Mouse (Mus musculus): ENCODE measurements around the gene F11r. TPM values are rescaled to one million over a fixed set of nuclear protein-coding genes. Genes with fewer than 3 reads are reported as not detected.
"Not testable (repeated sequence)": the region's sequence is repeated elsewhere in the genome, so short reads cannot be mapped to it uniquely, and the experiment has no call there.

Gene F11r
- polyA plus RNA-seq, 1 experiment from 2014 or later = 95.8 TPM

GRCm38 (mm10) chr1:171466565-171466964 is 29.2 kb downstream of the F11r start:
- Histone ChIP-seq H3K4me1 (replicated peaks; ENCODE audit: control insufficient read depth, insufficient read depth) (no peaks in the 10 kb centered on the region), H3K36me3 (ENCODE audit: control insufficient read depth, insufficient read depth, low read length) (peaks cover 4% of the 10 kb centered on the region; the same call in 1 of the 2 replicates), H3K4me3 (ENCODE audit: low read depth, low read length) (no peak overlapping the region), H3K9ac (ENCODE audit: low read length) (no peak overlapping the region), H3K9me3 (ENCODE audit: control insufficient read depth, low read length) (no peaks in the 10 kb centered on the region), H3K4me2 (replicated peaks; ENCODE audit: low read depth) (no peak overlapping the region), H3K27ac (replicated peaks) (no peak overlapping the region), H3K27me3 (ENCODE audit: control insufficient read depth, insufficient read depth, low read length) (no peaks in the 10 kb centered on the region)
- no peak for DNase-seq (ENCODE audit: low spot score)
- no peak for ATAC-seq (ENCODE audit: low FRiP score, low TSS enrichment)
- TF ChIP-seq CTCF (IDR thresholded peaks at IDR 0.05; ENCODE audit: low read depth) (no peak), EP300 (optimal IDR thresholded peaks at IDR 0.05) (no peak)
- 79% methylated on average over 4 of the region's 4 CpGs for WGBS

DNA sequence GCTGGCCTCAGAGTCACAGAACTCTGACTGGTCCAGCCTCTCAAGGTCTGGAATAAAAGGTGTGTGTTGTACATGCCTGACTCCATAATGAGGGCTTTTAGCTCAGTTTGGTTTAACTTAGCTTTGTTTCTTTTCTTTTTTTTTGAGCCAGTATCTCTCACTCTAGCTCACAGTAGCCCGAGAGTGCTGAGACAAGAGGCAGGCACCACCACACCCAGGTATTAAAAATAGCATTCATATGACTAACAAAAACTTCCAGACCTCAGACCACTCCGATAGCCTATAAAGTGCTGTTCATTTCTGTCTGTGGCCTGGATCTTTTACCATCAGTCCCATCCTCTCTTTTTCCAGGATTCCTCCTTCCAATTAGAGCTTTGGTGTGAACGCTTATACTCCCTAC is 32.3 kb downstream of the F11r start:
- Histone ChIP-seq H3K9me3 (ENCODE audit: control insufficient read depth, low read length) (no peaks in the 10 kb centered on the region), H3K27me3 (ENCODE audit: control insufficient read depth, insufficient read depth, low read length) (no peaks in the 10 kb centered on the region), H3K36me3 (ENCODE audit: control insufficient read depth, insufficient read depth, low read length) (no peaks in the 10 kb centered on the region), H3K9ac (ENCODE audit: low read length) (no peak overlapping the region), H3K4me1 (replicated peaks; ENCODE audit: control insufficient read depth, insufficient read depth) (no peaks in the 10 kb centered on the region), H3K4me2 (replicated peaks; ENCODE audit: low read depth) (no peak overlapping the region), H3K27ac (replicated peaks) (0 out of 2 replicates have a peak overlapping the region, but pooled peaks have one; percentile 56), H3K4me3 (ENCODE audit: low read depth, low read length) (no peak overlapping the region)
- DNase-seq (ENCODE audit: low spot score) (no peak), ATAC-seq (ENCODE audit: low FRiP score, low TSS enrichment) (no peak)
- TF ChIP-seq EP300 (optimal IDR thresholded peaks at IDR 0.05) (no peak), CTCF (IDR thresholded peaks at IDR 0.05; ENCODE audit: low read depth) (no peak)
- 60% methylated on average over 3 of the region's 3 CpGs for WGBS

DNA sequence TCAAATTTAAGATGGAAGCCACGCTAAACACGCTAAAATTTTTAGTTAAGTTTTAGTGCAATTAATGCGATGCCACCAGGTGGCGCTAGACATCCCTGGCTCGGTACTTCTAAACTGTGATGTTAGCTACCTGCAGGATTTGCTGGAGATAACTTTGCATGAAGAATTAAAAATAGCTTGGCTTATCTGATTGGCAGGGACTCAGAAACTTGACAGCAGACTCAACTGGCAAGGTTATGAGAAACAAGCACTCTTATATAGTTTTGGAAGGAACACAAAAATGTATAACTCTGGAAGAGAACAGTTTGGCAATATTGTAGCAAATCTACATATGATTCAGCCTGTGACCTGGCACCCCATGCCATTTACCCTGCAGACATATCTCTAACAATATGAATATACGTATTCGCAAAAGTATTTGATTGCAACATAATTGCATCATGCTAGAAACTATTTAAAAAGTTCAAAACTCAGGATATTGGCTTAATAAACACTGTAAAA is 33.1 kb downstream of the F11r start:
- peak; percentile 71 for DNase-seq (ENCODE audit: low spot score)
- Histone ChIP-seq H3K4me3 (ENCODE audit: low read depth, low read length) (no peak overlapping the region), H3K36me3 (ENCODE audit: control insufficient read depth, insufficient read depth, low read length) (no peaks in the 10 kb centered on the region), H3K4me1 (replicated peaks; ENCODE audit: control insufficient read depth, insufficient read depth) (no peaks in the 10 kb centered on the region), H3K9ac (ENCODE audit: low read length) (no peak overlapping the region), H3K9me3 (ENCODE audit: control insufficient read depth, low read length) (no peaks in the 10 kb centered on the region), H3K4me2 (replicated peaks; ENCODE audit: low read depth) (no peak overlapping the region), H3K27me3 (ENCODE audit: control insufficient read depth, insufficient read depth, low read length) (no peaks in the 10 kb centered on the region), H3K27ac (replicated peaks) (0 out of 2 replicates have a peak overlapping the region, but pooled peaks have one; percentile 56)
- WGBS = 23% methylated on average over 7 of the region's 7 CpGs
- peak; percentile 47; the same call in 1 of the 2 replicates for ATAC-seq (ENCODE audit: low FRiP score, low TSS enrichment)
- TF ChIP-seq CTCF (IDR thresholded peaks at IDR 0.05; ENCODE audit: low read depth) = peak; percentile 89
- TF ChIP-seq EP300 (optimal IDR thresholded peaks at IDR 0.05) = no peak

DNA sequence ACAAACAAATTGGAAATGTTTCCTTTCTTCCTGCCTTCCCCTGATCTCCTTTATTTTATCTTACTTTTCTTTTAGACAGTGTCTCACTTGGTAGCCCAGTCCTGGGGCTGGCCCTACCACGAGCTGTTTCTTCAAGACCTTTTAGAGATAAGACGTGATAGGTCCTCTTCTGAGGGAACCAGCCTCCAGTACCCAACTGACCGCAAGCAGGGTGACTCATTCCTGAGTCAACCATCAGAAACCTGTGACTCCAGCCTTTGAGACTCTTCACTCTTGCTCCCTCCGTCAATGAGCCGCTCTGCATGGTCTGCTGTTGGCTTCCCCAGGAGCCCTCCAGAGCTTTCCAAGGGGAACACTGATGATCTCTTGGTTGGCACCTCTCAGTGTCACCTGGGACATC is 33.6 kb downstream of the F11r start:
- H3K4me2 ChIP-seq (replicated peaks; ENCODE audit: low read depth) = no peak overlapping the region
- H3K27ac ChIP-seq (replicated peaks) = peak overlapping the region; percentile 37
- H3K4me1 ChIP-seq (replicated peaks; ENCODE audit: control insufficient read depth, insufficient read depth) = no peaks in the 10 kb centered on the region
- no peak overlapping the region for H3K4me3 ChIP-seq (ENCODE audit: low read depth, low read length)
- no peak overlapping the region for H3K9ac ChIP-seq (ENCODE audit: low read length)
- H3K9me3 ChIP-seq (ENCODE audit: control insufficient read depth, low read length) = no peaks in the 10 kb centered on the region
- peak; percentile 61 for DNase-seq (ENCODE audit: low spot score)
- H3K27me3 ChIP-seq (ENCODE audit: control insufficient read depth, insufficient read depth, low read length) = no peaks in the 10 kb centered on the region
- WGBS = 61% methylated on average over 5 of the region's 5 CpGs
- TF ChIP-seq EP300 (optimal IDR thresholded peaks at IDR 0.05) (no peak), CTCF (IDR thresholded peaks at IDR 0.05; ENCODE audit: low read depth) (no peak)
- ATAC-seq (ENCODE audit: low FRiP score, low TSS enrichment) = peak; percentile 85
- no peaks in the 10 kb centered on the region for H3K36me3 ChIP-seq (ENCODE audit: control insufficient read depth, insufficient read depth, low read length)

DNA sequence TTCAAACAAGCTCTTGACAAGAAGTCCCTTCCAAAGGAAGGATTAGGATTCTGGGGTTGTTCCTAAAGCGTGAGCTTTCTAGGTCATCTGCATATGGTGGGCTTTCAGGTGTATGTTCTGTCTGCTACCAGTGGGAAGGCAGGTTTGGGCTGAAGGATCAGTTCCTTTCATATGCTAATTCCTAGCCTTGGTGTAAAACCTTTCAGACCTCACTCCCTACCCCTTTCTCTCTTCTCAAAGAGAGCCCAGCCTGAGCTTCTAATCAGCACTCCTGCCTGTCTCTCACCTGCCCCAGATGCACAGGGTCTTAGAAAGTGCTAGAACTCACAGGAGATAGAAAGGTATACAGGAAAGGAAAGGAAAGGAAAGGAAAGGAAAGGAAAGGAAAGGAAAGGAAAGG is 34.1 kb downstream of the F11r start:
- Histone ChIP-seq H3K27me3 (ENCODE audit: control insufficient read depth, insufficient read depth, low read length) (no peaks in the 10 kb centered on the region), H3K4me1 (replicated peaks; ENCODE audit: control insufficient read depth, insufficient read depth) (no peaks in the 10 kb centered on the region), H3K4me3 (ENCODE audit: low read depth, low read length) (no peak overlapping the region), H3K36me3 (ENCODE audit: control insufficient read depth, insufficient read depth, low read length) (no peaks in the 10 kb centered on the region), H3K4me2 (replicated peaks; ENCODE audit: low read depth) (no peak overlapping the region), H3K9me3 (ENCODE audit: control insufficient read depth, low read length) (no peaks in the 10 kb centered on the region), H3K9ac (ENCODE audit: low read length) (no peak overlapping the region), H3K27ac (replicated peaks) (peak overlapping the region; percentile 37)
- ATAC-seq (ENCODE audit: low FRiP score, low TSS enrichment) (no peak), DNase-seq (ENCODE audit: low spot score) (no peak)
- 75% methylated on average over 1 of the region's 1 CpGs for WGBS
- no peak for TF ChIP-seq CTCF (IDR thresholded peaks at IDR 0.05; ENCODE audit: low read depth)
- TF ChIP-seq EP300 (optimal IDR thresholded peaks at IDR 0.05) = no peak

DNA sequence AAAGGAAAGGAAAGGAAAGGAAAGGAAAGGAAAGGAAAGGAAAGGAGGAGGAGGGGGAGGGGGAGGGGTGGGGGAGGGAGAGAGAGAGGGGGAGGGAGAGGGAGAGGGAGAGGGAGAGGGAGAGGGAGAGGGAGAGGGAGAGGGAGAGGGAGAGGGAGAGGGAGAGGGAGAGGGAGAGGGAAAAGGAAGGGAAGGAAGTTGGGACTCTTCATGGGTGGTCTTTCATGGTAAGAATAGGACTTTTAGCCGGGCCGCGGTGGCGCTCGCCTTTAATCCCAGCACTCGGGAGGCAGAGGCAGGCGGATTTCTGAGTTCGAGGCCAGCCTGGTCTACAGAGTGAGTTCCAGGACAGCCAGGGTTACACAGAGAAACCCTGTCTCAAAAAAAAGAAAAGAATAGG is 34.6 kb downstream of the F11r start:
- H3K36me3 ChIP-seq (ENCODE audit: control insufficient read depth, insufficient read depth, low read length); H3K4me1 ChIP-seq (replicated peaks; ENCODE audit: control insufficient read depth, insufficient read depth); ATAC-seq (ENCODE audit: low FRiP score, low TSS enrichment); H3K9ac ChIP-seq (ENCODE audit: low read length); DNase-seq (ENCODE audit: low spot score); H3K9me3 ChIP-seq (ENCODE audit: control insufficient read depth, low read length); H3K4me2 ChIP-seq (replicated peaks; ENCODE audit: low read depth); H3K4me3 ChIP-seq (ENCODE audit: low read depth, low read length); H3K27ac ChIP-seq (replicated peaks); H3K27me3 ChIP-seq (ENCODE audit: control insufficient read depth, insufficient read depth, low read length): not testable (repeated sequence)
- WGBS = 83% methylated on average over 6 of the region's 8 CpGs

Measured in stomach, postnatal 0 days (tissue).